Mouse (Mus musculus): ENCODE data around the gene Wdr89.
"Not testable (repeated sequence)": the region's sequence is repeated elsewhere in the genome, so short reads cannot be mapped to it uniquely, and the experiment has no call there.

Wdr89 gene

DNA sequence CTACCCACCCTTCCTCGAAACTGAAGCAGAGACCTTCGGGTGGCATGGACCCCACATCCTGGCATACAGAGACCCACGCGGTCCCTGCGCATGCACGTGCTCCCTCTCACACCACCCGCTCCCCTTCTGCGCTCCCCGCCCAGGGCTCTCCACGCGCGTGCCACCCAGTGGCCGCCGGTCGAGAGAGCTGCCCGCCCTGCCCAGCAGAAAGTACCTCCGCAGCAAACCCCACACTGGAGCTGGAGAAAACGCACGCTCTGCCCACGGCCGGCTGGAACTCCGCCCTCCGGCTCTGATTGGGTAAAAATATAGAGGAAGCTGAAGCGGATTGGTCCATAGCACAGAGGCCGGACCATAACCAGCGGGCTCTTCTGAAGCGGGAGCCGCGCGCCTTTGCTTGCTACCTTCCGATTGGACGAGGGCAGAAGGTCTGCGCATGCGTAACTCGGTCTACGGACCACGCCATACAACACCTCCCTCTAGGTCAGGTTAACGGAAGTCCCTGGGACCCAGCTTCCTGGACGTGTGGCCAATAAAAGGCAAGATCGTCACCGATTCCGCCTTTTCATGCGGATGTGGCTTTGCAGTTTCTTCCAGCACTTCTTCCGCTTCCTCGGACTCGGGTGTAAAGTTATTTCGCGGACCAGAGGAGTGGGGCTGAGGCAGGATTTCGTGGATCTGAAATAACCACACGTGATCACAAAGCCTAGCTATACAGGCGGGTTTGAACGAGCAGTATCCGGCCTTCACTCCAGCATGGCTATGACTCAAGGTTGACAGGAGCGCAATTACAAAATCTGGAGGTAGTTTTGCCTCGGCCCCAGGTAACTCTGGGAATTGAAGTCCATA, at the start of gene Wdr89:
TSS of gene Wdr89 (minus strand) at position 280 of the 849 bp plus-strand sequence.
- DNase-seq (ENCODE audit: extremely low read depth, low read depth): peak; percentile 100

DNA sequence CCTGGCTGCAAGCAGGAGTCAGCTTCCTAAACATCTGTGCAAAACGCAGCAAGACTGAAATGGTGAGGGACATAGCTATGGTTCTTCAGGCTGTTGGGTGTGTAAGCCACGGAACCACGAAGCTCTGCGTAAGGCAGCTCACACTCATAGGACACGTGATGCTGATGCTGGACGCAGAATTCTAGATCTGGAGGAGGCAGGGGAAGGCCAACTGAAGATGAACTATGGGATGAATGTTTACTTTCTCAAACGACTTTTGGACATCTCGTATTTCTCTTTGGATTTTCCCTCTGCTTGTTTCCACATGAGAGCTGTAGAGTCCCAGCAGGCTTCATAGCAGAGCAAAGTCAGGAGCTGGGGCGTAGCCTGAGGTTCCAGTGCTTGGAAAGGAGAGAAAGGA, 44.3 kb upstream of the Wdr89 start:
- DNase-seq (ENCODE audit: extremely low read depth, low read depth): no peak

DNA sequence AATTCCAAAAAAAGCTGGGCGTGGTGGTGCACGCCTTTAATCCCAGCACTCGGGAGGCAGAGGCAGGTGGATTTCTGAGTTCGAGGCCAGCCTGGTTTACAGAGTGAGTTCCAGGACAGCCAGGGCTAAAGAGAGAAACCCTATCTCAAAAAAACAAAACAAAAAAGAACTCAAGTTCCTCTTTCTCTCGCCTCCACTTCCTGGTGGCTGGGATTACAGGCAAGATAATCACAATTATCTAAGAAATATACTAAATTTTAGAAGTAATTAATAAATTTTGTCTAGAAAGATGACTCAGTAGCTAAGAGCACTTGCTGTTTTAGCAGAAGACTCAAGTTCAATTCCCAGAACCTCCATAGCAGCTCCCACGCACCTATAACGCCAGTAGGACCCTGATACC, 43.6 kb upstream of the Wdr89 start:
- not testable (repeated sequence) for DNase-seq (ENCODE audit: extremely low read depth, low read depth)

DNA sequence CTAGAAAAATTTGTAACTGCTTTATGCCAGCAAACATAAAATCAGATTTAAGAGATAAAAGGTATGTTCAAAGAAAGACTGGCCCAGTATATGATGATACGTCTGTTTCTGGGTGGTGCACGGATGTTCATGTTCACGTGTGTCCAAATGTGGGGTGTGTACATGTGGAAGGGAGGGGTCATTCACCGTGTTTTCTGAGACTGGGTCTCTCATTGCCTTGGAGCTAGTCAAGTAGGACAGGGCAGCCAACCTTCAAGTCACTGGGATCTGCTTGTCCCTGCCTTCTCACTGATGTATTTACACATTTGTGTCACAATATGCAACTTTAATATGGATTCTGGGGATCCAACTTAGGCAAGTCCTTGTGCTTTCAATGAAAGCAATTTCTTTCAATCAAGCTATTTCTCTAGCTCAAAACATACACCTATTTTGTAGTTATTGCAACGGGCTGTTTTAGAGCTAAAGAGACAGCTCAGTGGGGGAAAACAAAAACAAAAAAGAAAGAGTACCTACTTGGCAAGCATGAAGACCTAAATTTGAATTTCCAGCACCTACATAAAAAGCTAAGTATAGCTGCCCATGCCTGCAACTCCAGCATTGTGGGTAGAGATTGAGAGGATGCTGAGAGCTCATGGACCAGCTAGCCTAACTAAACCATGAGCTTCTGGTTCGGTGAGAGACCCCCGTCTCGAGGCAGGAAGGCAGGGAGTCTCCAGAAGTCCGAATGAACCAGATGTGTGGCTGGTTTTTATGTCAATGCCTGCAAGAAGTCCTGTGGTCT, 41.4 kb upstream of the Wdr89 start:
- DNase-seq (ENCODE audit: extremely low read depth, low read depth): no peak

DNA sequence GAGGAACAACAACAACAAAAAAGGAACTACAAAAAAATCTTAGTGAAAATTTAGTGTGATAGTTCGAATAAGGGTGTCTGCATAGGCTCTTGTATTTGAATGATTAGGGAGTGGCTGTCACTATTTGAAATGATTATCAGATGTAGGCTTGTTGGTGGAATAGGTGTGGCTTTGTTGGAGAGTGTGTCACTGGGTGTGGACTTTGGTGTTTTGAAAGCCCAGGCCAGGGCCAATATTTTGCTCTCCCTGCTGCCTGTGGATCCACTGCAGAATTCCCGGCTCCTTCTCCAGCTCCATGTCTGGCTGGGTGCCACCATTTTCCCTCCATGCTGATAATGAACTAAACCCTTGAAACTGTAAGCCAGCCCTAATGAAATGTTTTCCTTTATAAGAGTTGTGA, 40.2 kb upstream of the Wdr89 start:
- DNase-seq (ENCODE audit: extremely low read depth, low read depth): no peak

DNA sequence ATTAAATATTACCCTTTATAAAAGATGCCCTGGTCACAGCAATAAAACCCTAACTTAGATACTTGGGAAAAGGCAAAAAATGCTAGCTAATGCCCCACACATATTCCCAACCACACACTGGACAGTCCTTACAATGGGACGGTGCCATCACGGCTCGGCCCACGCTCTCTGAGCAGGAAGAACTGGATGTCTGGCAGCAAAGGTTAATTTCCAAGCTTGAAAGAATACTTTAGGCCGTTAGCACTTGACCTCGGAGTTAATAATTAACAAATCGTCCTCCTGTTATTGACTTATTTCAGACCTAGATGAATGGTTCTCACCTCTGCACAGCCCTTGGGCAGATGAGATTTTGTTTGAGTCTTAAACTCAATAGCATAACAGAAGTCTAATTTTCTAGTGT, 37.3 kb upstream of the Wdr89 start:
- no peak for DNase-seq (ENCODE audit: extremely low read depth, low read depth)

DNA sequence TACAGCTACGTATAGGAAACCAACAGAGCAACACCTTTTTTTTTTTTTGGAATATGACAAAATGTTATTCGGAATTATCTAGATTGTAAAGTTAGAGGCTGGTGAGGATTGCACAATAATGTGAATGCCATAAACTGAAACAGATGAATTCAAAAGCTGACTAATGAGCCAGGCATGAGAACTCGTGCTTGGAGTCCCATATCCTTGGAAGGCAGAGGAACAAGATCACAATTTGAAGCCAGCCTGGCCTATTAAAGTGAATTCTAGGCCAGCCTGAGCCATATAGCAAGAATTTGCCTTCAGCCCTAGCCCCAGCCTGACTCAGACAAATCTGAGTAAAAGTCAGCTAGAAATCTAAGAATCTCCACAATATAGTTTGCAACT, 33.4 kb upstream of the Wdr89 start:
- DNase-seq (ENCODE audit: extremely low read depth, low read depth): no peak

DNA sequence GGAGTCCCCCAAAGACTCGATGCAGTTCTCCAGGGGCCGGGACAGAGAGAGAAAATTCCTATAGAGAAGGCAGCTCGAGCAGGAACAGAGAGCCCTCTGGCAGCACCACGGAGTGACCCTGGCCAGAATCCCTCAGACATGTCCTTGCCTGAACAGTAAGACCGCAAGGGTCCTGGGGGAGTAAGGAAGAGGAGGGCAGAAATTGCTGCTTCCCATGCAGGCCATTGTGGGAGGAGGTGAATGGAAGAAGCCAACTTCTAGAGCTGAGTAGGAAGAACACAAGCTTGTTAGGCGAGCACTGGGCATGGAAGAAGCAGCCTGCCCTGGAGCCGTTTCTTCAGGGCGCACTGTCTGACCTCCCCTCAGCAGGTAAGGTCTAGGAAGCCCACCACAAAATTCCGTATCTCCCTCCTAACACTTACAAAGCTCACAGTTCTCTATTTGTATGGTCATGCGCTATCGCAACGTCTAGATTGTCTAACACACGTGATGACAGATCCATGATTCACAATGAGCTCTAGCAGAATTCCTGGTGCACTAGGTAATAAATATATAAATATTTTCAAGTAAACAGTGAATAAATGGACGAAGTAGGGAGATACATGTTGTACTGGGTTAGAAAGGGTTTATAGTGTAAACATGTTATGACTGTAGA, 32.9 kb upstream of the Wdr89 start:
- DNase-seq (ENCODE audit: extremely low read depth, low read depth): no peak

DNA sequence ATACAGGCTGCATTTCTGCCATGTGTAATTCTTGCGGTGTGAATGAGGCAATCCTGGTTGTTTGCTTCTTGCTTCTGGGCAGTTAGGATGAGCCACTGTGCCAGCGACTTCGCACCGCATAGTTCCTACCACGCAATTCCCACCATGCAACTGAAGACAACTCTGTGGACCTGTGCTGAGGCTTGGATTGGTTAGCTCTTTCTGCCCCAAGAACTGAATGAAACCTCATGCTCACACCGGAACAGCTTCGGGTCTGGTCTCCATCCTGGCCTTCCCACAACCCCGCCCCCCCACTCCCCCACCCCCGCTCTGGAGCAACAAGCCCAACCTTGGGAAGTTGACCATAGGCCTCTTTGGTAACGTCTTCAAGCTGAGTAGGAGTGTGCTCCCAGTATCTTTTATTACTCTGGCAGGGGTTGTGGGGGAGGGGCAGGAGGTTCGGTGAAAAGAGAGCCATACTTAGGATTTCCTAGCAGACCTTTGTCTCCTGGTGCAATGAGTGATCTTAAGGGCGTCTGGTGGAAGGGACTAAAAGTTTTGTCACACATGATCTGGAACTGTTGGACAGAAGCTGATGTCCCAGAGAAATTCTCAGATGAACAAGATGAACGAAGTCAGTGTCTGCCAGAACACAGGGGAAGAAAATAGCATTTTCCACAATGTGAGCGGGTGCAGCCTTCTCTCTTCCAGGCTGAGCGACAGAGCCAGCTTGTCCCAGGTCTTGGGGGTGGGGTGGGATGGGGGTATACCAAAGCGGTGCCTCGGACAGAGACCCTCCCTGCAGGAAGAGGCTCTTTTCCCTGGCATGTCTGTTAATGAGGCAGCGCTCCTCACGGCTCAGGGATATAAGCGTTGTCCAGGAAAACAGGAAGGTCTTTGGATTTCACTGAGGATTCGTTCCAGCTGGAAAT, 32.1 kb upstream of the Wdr89 start:
- no peak for DNase-seq (ENCODE audit: extremely low read depth, low read depth)

DNA sequence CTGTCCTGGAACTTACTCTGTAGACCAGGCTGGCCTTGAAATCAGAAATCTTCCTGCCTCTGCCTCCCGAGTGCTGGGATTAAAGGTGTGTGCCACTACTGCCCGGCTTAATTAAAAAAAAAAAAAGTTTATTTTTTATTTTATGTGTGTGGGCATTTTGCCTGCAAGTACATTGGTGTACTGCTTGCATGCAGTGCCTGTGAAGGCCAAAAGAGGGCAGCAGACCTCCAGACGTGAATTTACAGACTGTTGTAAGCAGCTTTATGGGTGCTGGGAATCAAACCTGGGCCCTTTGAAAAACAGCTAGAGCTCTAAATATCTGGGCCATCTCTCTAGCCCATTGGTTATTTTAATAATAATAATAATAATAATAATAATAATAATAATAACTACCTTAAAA, 29.4 kb upstream of the Wdr89 start:
- DNase-seq (ENCODE audit: extremely low read depth, low read depth): no peak

DNA sequence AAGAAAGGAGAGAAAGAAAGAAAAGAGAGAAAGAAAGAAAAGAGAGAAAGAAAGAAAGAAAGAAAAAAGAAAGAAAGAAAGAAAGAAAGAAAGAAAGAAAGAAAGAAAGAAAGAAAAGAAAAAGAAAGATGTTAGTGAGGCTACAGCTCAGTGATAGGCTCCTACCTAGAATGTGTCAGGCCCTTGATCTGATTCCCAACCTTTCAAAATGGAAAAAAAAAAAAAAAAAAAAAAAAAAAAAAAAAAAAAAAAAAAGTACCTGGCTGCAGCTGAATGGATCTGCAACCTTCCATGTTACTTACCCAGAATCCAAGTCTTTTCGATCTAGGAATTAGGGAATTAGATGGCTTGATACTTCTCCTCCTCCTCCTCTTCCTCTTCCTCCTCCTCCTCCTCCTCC, 26.5 kb upstream of the Wdr89 start:
- DNase-seq (ENCODE audit: extremely low read depth, low read depth): not testable (repeated sequence)

DNA sequence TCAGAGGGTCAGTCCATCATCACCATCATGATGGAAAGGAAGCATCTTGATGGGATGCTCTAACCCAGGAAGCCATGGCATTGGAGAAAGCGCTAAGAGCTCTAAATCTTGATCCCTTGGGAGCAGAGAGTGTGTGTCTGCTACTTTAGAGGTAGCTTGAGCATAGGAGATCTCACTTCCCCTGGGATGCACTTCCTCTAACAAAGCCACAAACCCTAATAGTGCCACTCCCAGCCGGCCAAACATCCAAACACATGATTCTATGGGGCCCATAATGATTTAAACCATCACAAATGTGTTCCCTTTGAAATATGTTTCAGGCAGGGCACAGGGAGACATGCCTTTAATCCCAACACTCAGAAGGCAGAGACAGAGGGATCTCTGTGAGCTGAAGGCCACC, 19.7 kb upstream of the Wdr89 start:
- DNase-seq (ENCODE audit: extremely low read depth, low read depth): no peak

DNA sequence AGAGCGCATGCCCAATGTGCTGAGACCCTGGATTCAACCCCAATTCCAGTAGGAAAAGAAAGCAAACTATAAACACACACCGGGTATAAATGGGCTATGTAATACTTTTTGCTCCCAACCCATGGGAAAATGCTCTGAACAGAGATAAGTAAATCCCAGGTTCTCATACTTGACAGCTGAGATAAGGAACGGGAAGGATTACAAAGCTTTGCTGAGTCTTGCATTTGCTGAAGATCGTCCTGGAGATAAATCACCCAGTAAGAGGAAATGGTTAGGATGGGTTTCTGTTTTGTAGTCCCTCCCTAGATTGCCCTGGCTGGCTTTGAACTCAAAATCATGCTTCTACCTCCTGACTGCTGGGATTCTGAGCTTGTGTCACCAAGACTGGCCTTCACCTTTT, 18.0 kb upstream of the Wdr89 start:
- no peak for DNase-seq (ENCODE audit: extremely low read depth, low read depth)

DNA sequence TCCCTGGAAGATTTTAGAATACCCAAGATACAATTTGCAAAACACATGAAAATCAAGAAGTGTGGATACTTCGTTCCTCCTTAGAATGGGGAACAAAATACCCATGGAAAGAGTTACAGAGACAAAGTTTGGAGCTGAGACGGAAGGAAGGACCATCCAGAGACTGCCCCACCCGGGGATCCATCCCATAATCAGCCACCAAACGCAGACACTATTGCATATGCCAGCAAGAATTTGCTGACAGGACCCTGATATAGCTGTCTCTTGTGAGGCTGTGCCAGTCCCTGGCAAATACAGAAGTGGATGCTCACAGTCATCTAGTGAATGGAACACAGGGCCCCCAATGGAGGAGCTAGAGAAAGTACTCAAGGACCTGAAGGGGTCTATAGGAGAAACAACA, 14.7 kb upstream of the Wdr89 start:
- not testable (repeated sequence) for DNase-seq (ENCODE audit: extremely low read depth, low read depth)

DNA sequence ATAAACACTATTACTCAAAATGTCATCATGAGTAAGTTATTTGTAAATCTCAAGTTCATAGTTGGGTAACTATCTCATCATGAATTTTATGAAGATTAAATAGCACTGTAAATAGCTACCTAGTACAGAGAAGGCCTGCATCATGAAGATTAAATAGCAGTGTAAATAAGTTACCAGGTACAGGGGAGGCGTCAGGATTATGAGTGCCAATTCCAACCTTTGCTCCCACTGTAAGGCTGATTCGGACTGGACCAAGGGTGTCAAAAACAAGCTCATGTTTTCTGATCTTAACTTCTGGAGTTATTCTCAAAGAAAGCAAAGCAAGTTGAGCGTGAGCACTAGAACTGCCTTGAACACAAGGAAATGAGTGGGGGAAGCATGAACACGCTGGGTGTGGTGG, 14.3 kb upstream of the Wdr89 start:
- DNase-seq (ENCODE audit: extremely low read depth, low read depth): no peak

DNA sequence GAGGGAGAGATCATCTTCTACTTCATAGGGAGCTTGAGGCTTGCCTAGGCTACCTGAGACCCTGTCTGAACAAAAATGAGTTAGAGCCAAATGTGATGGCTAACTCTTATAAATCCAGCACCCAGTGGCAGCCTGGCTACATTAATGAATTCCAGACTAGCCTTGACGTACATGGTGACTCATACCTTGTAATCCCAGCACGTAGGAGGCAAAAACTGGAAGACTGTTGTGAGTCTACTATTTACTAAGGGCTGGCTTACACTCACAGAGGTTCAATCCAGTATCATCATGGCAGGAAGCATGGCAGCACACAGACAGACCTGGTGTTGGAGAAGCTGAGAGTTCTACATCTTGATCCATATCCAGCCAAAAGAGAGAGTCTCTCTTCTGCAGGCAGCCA, 13.5 kb upstream of the Wdr89 start:
- no peak for DNase-seq (ENCODE audit: extremely low read depth, low read depth)

DNA sequence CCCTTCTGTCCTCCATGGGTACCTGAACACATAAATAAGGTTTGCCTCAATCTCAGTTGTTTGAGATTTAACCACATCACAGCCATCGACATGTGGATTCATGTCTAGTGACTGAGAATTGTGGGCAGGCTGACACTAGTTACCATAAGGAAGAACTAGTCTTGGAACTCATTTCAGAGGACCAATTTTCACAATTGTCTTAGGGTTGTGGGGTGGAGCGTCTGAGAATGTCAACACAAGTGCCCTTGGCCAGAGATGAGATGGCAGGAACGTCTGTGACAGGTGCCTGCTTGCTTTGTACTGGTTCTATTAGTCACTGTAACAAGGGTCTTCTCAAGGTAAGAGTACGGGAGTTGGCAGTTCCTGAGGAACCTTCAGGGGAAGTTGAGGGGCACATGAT, 11.8 kb upstream of the Wdr89 start:
- DNase-seq (ENCODE audit: extremely low read depth, low read depth): no peak

DNA sequence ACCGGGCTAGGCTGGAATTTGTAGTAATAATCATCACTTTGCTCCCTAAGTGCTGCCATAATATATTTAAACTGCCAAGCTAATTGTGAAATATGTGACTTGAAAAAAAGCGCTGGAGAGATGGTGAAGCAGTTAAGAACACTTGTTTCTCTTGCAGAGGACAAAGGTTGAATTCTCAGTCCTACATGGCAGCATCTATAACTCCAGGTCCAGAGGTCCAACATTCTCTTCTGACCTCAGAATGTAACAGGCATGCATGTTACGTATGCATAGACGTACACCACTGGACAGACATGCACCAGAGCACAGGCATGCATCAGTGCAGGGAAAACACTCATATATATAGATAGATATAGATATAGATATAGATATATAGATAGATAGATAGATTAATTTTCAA, 9.1 kb upstream of the Wdr89 start:
- DNase-seq (ENCODE audit: extremely low read depth, low read depth): no peak

DNA sequence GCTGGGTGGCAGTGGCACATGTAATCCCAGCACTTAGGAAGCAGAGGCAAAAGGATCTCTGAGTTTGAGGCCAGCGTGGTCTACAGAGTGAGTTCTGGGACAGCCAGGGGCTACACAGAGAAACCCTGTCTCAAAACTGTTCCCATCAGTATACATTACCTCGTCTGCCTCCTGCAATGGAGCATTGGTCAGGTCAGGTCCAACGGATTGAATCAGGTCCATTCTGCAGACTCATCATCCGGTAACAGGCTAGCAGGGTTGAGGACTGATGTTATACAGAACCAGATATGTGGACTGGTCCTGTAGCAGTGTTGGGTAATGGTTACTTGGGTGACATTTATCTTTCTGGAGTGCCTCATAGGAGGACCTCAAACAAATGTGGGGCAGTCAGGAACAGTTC, 3.3 kb upstream of the Wdr89 start:
- DNase-seq (ENCODE audit: extremely low read depth, low read depth): no peak

DNA sequence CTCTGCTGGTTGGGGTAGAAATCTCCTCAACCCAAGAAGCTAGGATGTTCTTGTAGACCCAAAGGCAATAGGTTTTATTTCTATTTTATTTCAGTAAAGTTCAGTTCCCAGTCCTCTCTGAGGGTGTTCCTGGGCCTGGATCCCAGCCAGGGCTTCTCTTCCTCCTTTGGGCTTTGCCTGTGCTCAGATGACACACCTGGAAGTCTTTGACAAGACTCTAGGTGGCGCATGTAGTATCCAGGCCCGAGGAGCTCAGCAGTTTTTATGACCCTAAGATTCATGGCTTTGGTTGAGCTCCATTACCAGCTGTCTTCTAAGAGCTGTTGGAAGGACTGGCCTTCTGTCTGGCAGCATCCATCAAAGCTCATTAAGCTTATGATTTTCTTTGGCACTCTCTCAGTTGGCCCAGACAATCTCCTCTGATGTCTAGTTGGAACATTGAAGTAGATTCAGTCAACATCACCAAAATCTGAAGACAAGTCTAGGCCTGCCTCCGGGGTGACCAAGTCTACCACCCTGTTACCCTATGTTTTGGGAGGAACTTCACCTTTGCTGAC, 2.5 kb upstream of the Wdr89 start:
- no peak for DNase-seq (ENCODE audit: extremely low read depth, low read depth)

DNA sequence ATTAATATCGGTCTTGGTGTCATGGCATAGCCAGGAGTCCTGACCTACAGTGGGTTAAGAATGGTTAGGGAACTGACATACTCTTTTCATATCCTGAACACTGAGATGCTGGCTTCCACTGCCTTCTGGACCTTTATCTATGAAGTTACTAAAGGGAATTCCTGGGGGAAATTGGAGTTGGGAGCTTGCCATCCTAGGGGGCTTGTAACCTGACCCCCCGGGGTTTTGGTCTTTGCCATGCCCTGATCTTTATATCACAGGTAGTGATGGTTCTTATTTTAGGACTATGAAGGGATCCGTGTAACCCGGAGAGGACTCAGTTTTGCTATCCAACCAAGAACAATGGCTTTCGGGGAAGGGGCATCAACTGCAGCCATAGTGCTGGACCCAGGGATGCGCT, 1.3 kb upstream of the Wdr89 start:
- DNase-seq (ENCODE audit: extremely low read depth, low read depth): no peak
